ENCODE assay signal across 10 mouse cellular contexts in the genomic region with DNA sequence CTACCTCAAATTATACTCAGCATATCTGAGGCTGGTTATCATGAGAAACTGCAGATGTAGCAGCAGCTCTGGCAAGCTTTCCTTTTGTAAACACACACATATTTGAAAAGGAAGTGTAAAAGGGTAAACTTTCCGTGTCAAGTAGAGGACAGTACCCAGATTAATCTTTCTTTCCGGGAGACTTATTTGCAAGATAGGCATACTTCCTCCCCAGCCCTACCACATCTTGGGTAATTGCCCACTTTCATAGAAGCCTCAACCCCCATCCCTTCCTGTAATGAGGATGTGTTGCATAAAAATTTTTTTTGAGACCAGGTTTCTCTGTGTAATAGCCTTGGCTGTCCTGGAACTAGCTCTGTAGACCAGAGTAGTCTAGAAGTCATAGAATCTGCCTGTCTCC. TPM values are rescaled to one million over a fixed set of nuclear protein-coding genes. Genes with fewer than 3 reads are reported as not detected.
A peak's percentile ranks its signal among the peaks of the same experiment; 100 is the strongest.
DNase-seq lines count a peak whose midpoint lies in the region; ATAC-seq and TF ChIP-seq lines count a peak whose summit lies in the region.
"Had no signal": no experiment of that assay in that cellular context is flagged by ENCODE, and none has a peak within 500 bp of the region (broad histone marks: within the 10 kb centered on the region; RNA-seq: fewer than 3 reads in every experiment).

No protein-coding gene starts in this region.

- peak; percentile 96 for ATAC-seq in granulocyte monocyte progenitor cell, adult 5-6 weeks (replicated peaks; ENCODE audit: poor library complexity, severe bottlenecking)
- ATAC-seq: hindbrain, embryonic 16.5 days; midbrain, embryonic 15.5 days had no signal

- no peak overlapping the region for H3K27ac ChIP-seq in layer of hippocampus, adult 2 months
- H3K27ac ChIP-seq: midbrain, embryonic 15.5 days had no signal

- peak; percentile 33 for DNase-seq in heart, adult 8-10 months (ENCODE audit: low spot score)
- no peak for DNase-seq in heart, postnatal 36 days
- peak; percentile 69 for DNase-seq in A20 (ENCODE audit: low read depth, low spot score)
- peak; percentile 76 for DNase-seq in lung, postnatal 25 days (ENCODE audit: low spot score)
- DNase-seq in thymus, postnatal 25 days, result no peak
- no peak for DNase-seq in layer of hippocampus, adult 2 months (ENCODE audit: low spot score in 2 of 2)
- DNase-seq in cerebellum, postnatal 25 days, result no peak

- no peak for TF ChIP-seq CTCF in layer of hippocampus, adult 2 months (conservative IDR thresholded peaks at IDR 0.05)

- intact Hi-C loops in heart, postnatal 36 days (cut with DNase I), result loop anchor here (2.0 kb wide), 1 partner anchor 13 kb away; a partner anchor contains a TSS

- H3K4me3 ChIP-seq in layer of hippocampus, adult 2 months, result no peak overlapping the region
- H3K4me3 ChIP-seq: midbrain, embryonic 15.5 days had no signal

RNA-seq across cellular contexts. Expression of a gene that starts 12.6 kb away (rescaled TPM):
- total RNA-seq in heart, adult 8-10 months (2022), result 1 to 10 TPM; 5.8 to 9.5 (median 6.5) TPM
- total RNA-seq in heart, postnatal 36 days (2021), result 1 to 10 TPM; 8.2 to 8.5 TPM
- not detected in 2 replicates for total RNA-seq in granulocyte monocyte progenitor cell, adult 5-6 weeks (2014; fragmentation: Nextera tagmentation)
- 0.26 TPM in 1 of 2 replicates, not detected in the other for total RNA-seq in granulocyte monocyte progenitor cell, adult 5-6 weeks (2017)
- total RNA-seq in layer of hippocampus, adult 2 months (2021), result 1 to 10 TPM; 6.4 to 6.6 TPM

RNA-seq across cellular contexts. Expression of a gene that starts 34.3 kb away (rescaled TPM):
- total RNA-seq in heart, adult 8-10 months (2022), result 10 to 100 TPM; 36.4 to 43.2 (median 38.0) TPM
- 10 to 100 TPM; 37.6 to 38.0 TPM for total RNA-seq in heart, postnatal 36 days (2021)
- 31.2 and 47.8 TPM in 2 replicates for total RNA-seq in granulocyte monocyte progenitor cell, adult 5-6 weeks (2014; fragmentation: Nextera tagmentation)
- total RNA-seq in granulocyte monocyte progenitor cell, adult 5-6 weeks (2017), result 46.3 and 61.3 TPM in 2 replicates
- 10 to 100 TPM; 89.3 to 97.2 TPM for total RNA-seq in layer of hippocampus, adult 2 months (2021)

RNA-seq across cellular contexts. Expression of a gene that starts 37.1 kb away (rescaled TPM):
- total RNA-seq in heart, adult 8-10 months (2022), result 1 to 10 TPM; 1.7 to 3.6 (median 2.3) TPM
- total RNA-seq in heart, postnatal 36 days (2021), result 1 to 10 TPM; 1.7 to 3.7 TPM
- total RNA-seq in granulocyte monocyte progenitor cell, adult 5-6 weeks (2014; fragmentation: Nextera tagmentation), result 1.8 TPM in 1 of 2 replicates, not detected in the other
- 0.46 and 1.0 TPM in 2 replicates for total RNA-seq in granulocyte monocyte progenitor cell, adult 5-6 weeks (2017)
- not detected for total RNA-seq in layer of hippocampus, adult 2 months (2021)

RNA-seq across cellular contexts. Expression of a gene that starts 57.2 kb away (rescaled TPM):
- 1 to 10 TPM; 7.8 to 9.7 (median 8.4) TPM for total RNA-seq in heart, adult 8-10 months (2022)
- total RNA-seq in heart, postnatal 36 days (2021), result 1 to 10 TPM; 6.6 to 6.9 TPM
- total RNA-seq in granulocyte monocyte progenitor cell, adult 5-6 weeks (2014; fragmentation: Nextera tagmentation), result 3.5 and 8.0 TPM in 2 replicates
- total RNA-seq in granulocyte monocyte progenitor cell, adult 5-6 weeks (2017), result 13.4 and 14.1 TPM in 2 replicates
- total RNA-seq in layer of hippocampus, adult 2 months (2021), result 10 to 100 TPM in 1 of 2 experiments, 1 to 10 TPM in 1; 8.2 to 10.1 TPM

Comparison
In these comparisons a context has a peak if more than half of its experiments do, and no peak if none do; other contexts are left out.
1. DNase-seq: peak in heart, adult 8-10 months (single experiment), A20 (single experiment) and lung, postnatal 25 days (single experiment); none in heart, postnatal 36 days (0 of 2), thymus, postnatal 25 days (single experiment), layer of hippocampus, adult 2 months (0 of 2) and cerebellum, postnatal 25 days (0 of 2).
2. RNA of a gene that starts 12.6 kb away (total RNA-seq): 8.2 to 8.5 TPM in heart, postnatal 36 days, 5.8 to 9.5 TPM in heart, adult 8-10 months and 6.4 to 6.6 TPM in layer of hippocampus, adult 2 months; 0.26 TPM in granulocyte monocyte progenitor cell, adult 5-6 weeks; every median in the first group is over 4 times any median in the second.